Mouse (Mus musculus) cerebellum, adult 9-10 months (tissue): ENCODE data around the gene Kirrel3.
A peak's percentile ranks its signal among the peaks of the same experiment; 100 is the strongest.

Experiments
- DNase-seq: peaks from one replicate; pipeline ENCODE4 v3.0.0; 2022

Kirrel3 gene

GRCm38 (mm10) chr9:34605486-34605885, 119.8 kb downstream of the Kirrel3 start:
- DNase-seq, result no peak

- no peak for DNase-seq
Observed at GRCm38 (mm10) chr9:34607976-34608375, 122.3 kb downstream of the Kirrel3 start.

- peak; percentile 87 for DNase-seq
Observed at GRCm38 (mm10) chr9:34612886-34613769, 127.4 kb downstream of the Kirrel3 start.

- no peak for DNase-seq
Observed at GRCm38 (mm10) chr9:34618099-34618498, 132.4 kb downstream of the Kirrel3 start.

GRCm38 (mm10) chr9:34619913-34620312, 134.2 kb downstream of the Kirrel3 start:
- no peak for DNase-seq

GRCm38 (mm10) chr9:34623526-34623925, 137.8 kb downstream of the Kirrel3 start:
- no peak for DNase-seq

GRCm38 (mm10) chr9:34624021-34624420, 138.3 kb downstream of the Kirrel3 start:
- no peak for DNase-seq

GRCm38 (mm10) chr9:34628841-34629240, 143.1 kb downstream of the Kirrel3 start:
- peak; percentile 39 for DNase-seq

GRCm38 (mm10) chr9:34635696-34636095, 150.0 kb downstream of the Kirrel3 start:
- no peak for DNase-seq

GRCm38 (mm10) chr9:34643917-34644316, 158.2 kb downstream of the Kirrel3 start:
- no peak for DNase-seq

- no peak for DNase-seq
Observed at GRCm38 (mm10) chr9:34644392-34644791, 158.7 kb downstream of the Kirrel3 start.

- no peak for DNase-seq
Observed at GRCm38 (mm10) chr9:34646831-34647230, 161.1 kb downstream of the Kirrel3 start.

GRCm38 (mm10) chr9:34652278-34652677, 166.6 kb downstream of the Kirrel3 start:
- DNase-seq, result peak; percentile 80

- DNase-seq, result peak; percentile 24
Observed at GRCm38 (mm10) chr9:34653141-34653540, 167.4 kb downstream of the Kirrel3 start.

GRCm38 (mm10) chr9:34660566-34660965, 174.9 kb downstream of the Kirrel3 start:
- DNase-seq, result peak; percentile 21

GRCm38 (mm10) chr9:34663412-34663811, 177.7 kb downstream of the Kirrel3 start:
- DNase-seq, result no peak

GRCm38 (mm10) chr9:34665361-34666129, 179.9 kb downstream of the Kirrel3 start:
- DNase-seq, result no peak

- DNase-seq, result no peak
Observed at GRCm38 (mm10) chr9:34667182-34667581, 181.5 kb downstream of the Kirrel3 start.

GRCm38 (mm10) chr9:34670906-34671305, 185.2 kb downstream of the Kirrel3 start:
- DNase-seq, result no peak

GRCm38 (mm10) chr9:34686798-34687197, 201.1 kb downstream of the Kirrel3 start:
- DNase-seq, result no peak

- DNase-seq, result no peak
Observed at GRCm38 (mm10) chr9:34688358-34688757, 202.7 kb downstream of the Kirrel3 start.

GRCm38 (mm10) chr9:34689375-34689774, 203.7 kb downstream of the Kirrel3 start:
- DNase-seq, result no peak

GRCm38 (mm10) chr9:34695646-34696045, 210.0 kb downstream of the Kirrel3 start:
- DNase-seq, result no peak
